Mouse (Mus musculus) myocyte (in vitro differentiated cells): ENCODE results near the gene Tob1.

ENCODE experiments used
- CEBPB ChIP-seq: IDR thresholded peaks from 2 replicates; pipeline ENCODE4 v1.6.1; 2011; ENCODE audit warnings: mild to moderate bottlenecking, moderate library complexity; ENCODE audit not compliant: poor library complexity, insufficient read depth, severe bottlenecking
- E2F4 ChIP-seq: IDR thresholded peaks from one replicate; pipeline ENCODE4 v1.6.1; 2011; ENCODE audit warnings: mild to moderate bottlenecking, control low read depth, moderate library complexity; ENCODE audit not compliant: insufficient read depth
- MAX ChIP-seq: IDR thresholded peaks from one replicate; pipeline ENCODE4 v1.6.1; 2011; ENCODE audit warnings: low read depth, mild to moderate bottlenecking, control low read depth
- MYOG ChIP-seq, 3 experiments: IDR thresholded peaks; one replicate each; pipeline ENCODE4 v1.6.1; 2011; ENCODE audit warnings: control low read depth in 2 of 3, low read depth in 2 of 3, mild to moderate bottlenecking in 2 of 3; ENCODE audit not compliant: insufficient read length in 2 of 3, control insufficient read depth in 1 of 3, insufficient read depth in 1 of 3
- POLR2A ChIP-seq: IDR thresholded peaks from one replicate; pipeline ENCODE4 v1.6.1; 2011; ENCODE audit warnings: low read depth, mild to moderate bottlenecking, control low read depth, moderate library complexity; ENCODE audit not compliant: insufficient read length
- POLR2AphosphoS2 ChIP-seq: IDR thresholded peaks from one replicate; pipeline ENCODE4 v1.6.1; 2011; ENCODE audit warnings: low read depth, control low read depth; ENCODE audit not compliant: insufficient read length
- REST ChIP-seq: IDR thresholded peaks from one replicate; pipeline ENCODE4 v1.6.1; 2011; ENCODE audit warnings: mild to moderate bottlenecking, control low read depth, moderate library complexity; ENCODE audit not compliant: insufficient read depth, insufficient read length

DNA sequence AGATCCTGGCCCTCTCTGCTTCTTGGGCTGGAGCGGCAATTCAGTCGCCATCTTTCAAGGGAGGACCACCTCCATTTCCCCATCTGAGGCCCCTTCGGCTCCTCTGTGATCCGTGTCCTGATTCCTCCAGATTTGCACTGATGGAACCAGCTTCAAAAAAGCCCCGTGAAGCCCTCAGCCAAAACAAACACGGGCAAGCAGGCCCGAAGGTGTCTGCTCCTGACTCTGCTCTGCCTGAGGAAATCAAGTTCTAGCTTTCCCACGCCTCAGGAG lies 35.5 kb downstream of the Tob1 start:
- TF ChIP-seq MYOG (IDR thresholded peaks at IDR 0.05; ENCODE audit: control insufficient read depth in 1 of 3, insufficient read depth in 1 of 3, insufficient read length in 2 of 3, low read depth in 2 of 3) (no peak), POLR2A (no peak), MAX (no peak), E2F4 (no peak), REST (no peak), POLR2AphosphoS2 (no peak), CEBPB (no peak)
